Mouse (Mus musculus): Measurements from ENCODE around the gene Tcap. TPM values are rescaled to one million over a fixed set of nuclear protein-coding genes. Genes with fewer than 3 reads are reported as not detected.

Gene Tcap
- total and polyA plus RNA-seq, 3 experiments, result not detected

DNA sequence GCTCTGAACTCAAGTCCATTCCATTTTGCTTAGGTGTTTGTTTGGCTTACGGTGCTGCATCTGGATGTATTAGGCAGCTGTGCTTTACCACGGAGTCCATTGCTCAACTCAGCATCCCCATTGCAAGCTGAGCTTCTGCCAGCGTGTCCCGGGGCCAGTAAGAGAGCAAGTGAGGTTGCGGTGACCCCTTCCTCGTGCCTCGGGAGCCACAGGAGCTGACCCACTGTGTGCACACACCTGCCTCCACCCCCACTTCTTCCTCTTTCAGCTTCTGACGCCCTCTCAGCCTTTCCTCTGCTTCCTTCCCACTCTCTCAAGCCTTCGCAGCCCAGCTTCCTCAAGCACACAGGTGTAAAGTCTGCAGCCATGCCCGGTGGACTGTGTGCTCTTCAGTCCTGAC, 17.3 kb upstream of the Tcap start:
- Histone ChIP-seq H3K4me1 (ENCODE audit: control insufficient read depth in 1 of 2, insufficient read depth in 2 of 2) (peaks cover 0 to 11% of the 10 kb centered on the region in 2 experiments; a peak in 2 of 4 replicates), H3K36me3 (replicated peaks in 1 of 2; ENCODE audit: control insufficient read depth in 1 of 2, insufficient read depth in 1 of 2, low read length in 1 of 2) (peaks cover 0 to 55% of the 10 kb centered on the region in 2 experiments), H3K9me3 (replicated peaks; ENCODE audit: low read length) (no peaks in the 10 kb centered on the region), H3K27me3 (replicated peaks) (no peaks in the 10 kb centered on the region), H3K79me2 (replicated peaks; ENCODE audit: control insufficient read depth, extremely low read depth, insufficient read depth, poor library complexity, severe bottlenecking) (no peaks in the 10 kb centered on the region; the same call in 1 of the 2 replicates), H3K27ac (ENCODE audit: insufficient read depth, low read depth) (no peak overlapping the region), H3K4me2 (ENCODE audit: insufficient read depth, low read depth, poor library complexity, severe bottlenecking) (no peak overlapping the region), H3K4me3 (replicated peaks in 1 of 3; ENCODE audit: low read depth in 2 of 3, low read length in 2 of 3, poor library complexity in 1 of 3) (no peak overlapping the region), H3K9ac (ENCODE audit: insufficient read depth, low read depth) (no peak overlapping the region)
- DNase-seq (ENCODE audit: extremely low read depth), result no peak
- dilution Hi-C loops (cut with MboI; ENCODE audit: extremely low pct_ligation_motif_present, extremely low pct_unique_long_range_greater_than_20kb, low sequenced_read_pairs), result no loop called here
- TF ChIP-seq ZMIZ1 (IDR thresholded peaks at IDR 0.05; ENCODE audit: low read depth, low read length), result no peak
- no peak for TF ChIP-seq BHLHE40 (IDR thresholded peaks at IDR 0.05; ENCODE audit: low read depth, low read length)
- no peak for TF ChIP-seq HCFC1 (IDR thresholded peaks at IDR 0.05; ENCODE audit: low read depth, low read length)
- no peak for TF ChIP-seq RAD21 (IDR thresholded peaks at IDR 0.05; ENCODE audit: low read depth, low read length)
- no peak for TF ChIP-seq POLR2AphosphoS2 (IDR thresholded peaks at IDR 0.05; ENCODE audit: low read depth, low read length)
- no peak for TF ChIP-seq MEF2A (IDR thresholded peaks at IDR 0.05; ENCODE audit: borderline replicate concordance, low read depth, low read length)
- TF ChIP-seq EP300 (IDR thresholded peaks at IDR 0.05; ENCODE audit: low read length), result no peak
- no peak for TF ChIP-seq SIN3A (IDR thresholded peaks at IDR 0.05; ENCODE audit: low read length)
- in situ Hi-C loops (cut with MboI; ENCODE audit: low pct_ligation_motif_present, low pct_unique_long_range_greater_than_20kb, low sequenced_read_pairs), result no loop called here

DNA sequence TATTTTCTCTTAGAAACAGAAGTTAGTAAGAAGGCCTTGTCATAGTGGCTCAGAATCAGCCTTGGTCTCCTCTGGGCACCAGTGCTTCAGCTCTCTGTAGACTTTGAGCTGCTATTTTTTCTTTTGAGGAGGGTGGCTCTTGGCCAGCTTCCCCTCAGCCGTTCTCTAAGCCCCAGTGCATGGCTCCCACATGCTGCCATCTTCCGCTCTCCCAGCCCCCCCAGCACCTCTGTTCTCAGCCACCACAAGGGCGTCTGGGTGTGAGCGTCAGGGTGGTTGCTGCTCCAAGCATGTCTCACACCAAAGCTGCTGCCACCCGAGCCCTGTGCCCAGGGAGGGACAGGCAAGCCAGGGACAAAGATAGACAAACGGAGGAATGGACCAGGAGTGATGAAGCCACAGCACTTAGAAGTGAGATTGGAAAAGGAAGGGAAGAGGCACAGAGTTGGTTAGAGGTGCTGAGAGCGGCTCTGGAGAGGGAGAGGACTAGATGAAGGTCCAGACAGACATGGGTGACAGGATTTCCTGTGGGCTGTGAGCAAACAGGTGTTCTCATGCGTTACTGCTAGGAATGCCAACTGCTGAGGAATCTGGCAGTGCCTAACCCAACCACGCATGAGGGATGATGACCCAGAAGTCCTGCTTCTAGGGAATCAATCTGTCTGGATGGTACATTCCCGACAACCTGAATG, 16.3 kb upstream of the Tcap start:
- in situ Hi-C loops (cut with MboI; ENCODE audit: low pct_ligation_motif_present, low pct_unique_long_range_greater_than_20kb, low sequenced_read_pairs), result no loop called here
- Histone ChIP-seq H3K4me3 (replicated peaks in 1 of 3; ENCODE audit: low read depth in 2 of 3, low read length in 2 of 3, poor library complexity in 1 of 3) (no peak overlapping the region), H3K9ac (ENCODE audit: insufficient read depth, low read depth) (no peak overlapping the region), H3K79me2 (replicated peaks; ENCODE audit: control insufficient read depth, extremely low read depth, insufficient read depth, poor library complexity, severe bottlenecking) (no peaks in the 10 kb centered on the region; the same call in 1 of the 2 replicates), H3K27me3 (replicated peaks) (no peaks in the 10 kb centered on the region), H3K4me2 (ENCODE audit: insufficient read depth, low read depth, poor library complexity, severe bottlenecking) (no peak overlapping the region), H3K9me3 (replicated peaks; ENCODE audit: low read length) (no peaks in the 10 kb centered on the region), H3K4me1 (ENCODE audit: control insufficient read depth in 1 of 2, insufficient read depth in 2 of 2) (peaks cover 0 to 7% of the 10 kb centered on the region in 2 experiments; a peak in 2 of 4 replicates), H3K36me3 (replicated peaks in 1 of 2; ENCODE audit: control insufficient read depth in 1 of 2, insufficient read depth in 1 of 2, low read length in 1 of 2) (peaks cover 0 to 53% of the 10 kb centered on the region in 2 experiments), H3K27ac (ENCODE audit: insufficient read depth, low read depth) (no peak overlapping the region)
- DNase-seq (ENCODE audit: extremely low read depth), result no peak
- TF ChIP-seq MAX (IDR thresholded peaks at IDR 0.05; ENCODE audit: low read length) (no peak), TBP (conservative IDR thresholded peaks at IDR 0.05; ENCODE audit: low read depth, low read length) (no peak), MEF2A (IDR thresholded peaks at IDR 0.05; ENCODE audit: borderline replicate concordance, low read depth, low read length) (no peak), UBTF (IDR thresholded peaks at IDR 0.05; ENCODE audit: low read depth, low read length) (no peak), MYC (IDR thresholded peaks at IDR 0.05; ENCODE audit: low read depth, low read length) (no peak), HCFC1 (IDR thresholded peaks at IDR 0.05; ENCODE audit: low read depth, low read length) (no peak), KAT2A (IDR thresholded peaks at IDR 0.05; ENCODE audit: insufficient replicate concordance, low read length) (no peak)
- dilution Hi-C loops (cut with MboI; ENCODE audit: extremely low pct_ligation_motif_present, extremely low pct_unique_long_range_greater_than_20kb, low sequenced_read_pairs), result no loop called here
